Mouse (Mus musculus): ENCODE data around the gene E2f4.

- TF ChIP-seq EP300 (IDR thresholded peaks at IDR 0.05; ENCODE audit: low read length) (no peak), E2F4 (IDR thresholded peaks at IDR 0.05; ENCODE audit: insufficient replicate concordance, low read depth, low read length) (no peak), ZNF384 (IDR thresholded peaks at IDR 0.05; ENCODE audit: low read depth, low read length) (no peak)
These were observed 8.0 kb downstream of the E2f4 start, which contains the start of gene Elmo3 for GRCm38 (mm10) chr8:105305211-105306145.

Measured in CH12.LX (cell line).